Mouse (Mus musculus) heart, adult 18-20 months (tissue): ENCODE data around the gene Rab2b. TPM values are rescaled to one million over a fixed set of nuclear protein-coding genes. Genes with fewer than 3 reads are reported as not detected.

Experiments
- DNase-seq, 2 experiments: peaks; one replicate each; pipeline ENCODE4 v3.0.0; 2021 to 2022; ENCODE audit warnings: mixed read lengths in 1 of 2
- total RNA-seq, 2 experiments: library from RNA; stranded (reverse); gene quantifications; 2 replicates each; pipeline ENCODE4 v1.2.3; 2021

Gene Rab2b
- total RNA-seq, 2 experiments from 2014 or later: 3.8 to 5.5 TPM

GRCm38 (mm10) chr14:52279747-52280120, 389 bp upstream of the Rab2b start:
- DNase-seq: no peak

- DNase-seq: no peak
Measured at GRCm38 (mm10) chr14:52277210-52277609, 2.1 kb downstream of the Rab2b start.

- no peak for DNase-seq
Measured at GRCm38 (mm10) chr14:52272781-52273180, 6.6 kb downstream of the Rab2b start.

- DNase-seq: peak; percentile 98 to 99
Measured at GRCm38 (mm10) chr14:52257484-52258213, 21.7 kb downstream of the Rab2b start, which contains the start of gene Chd8. Gene Chd8, minus strand, starts transcription at chr14:52257780.

- DNase-seq: peak in 1 of 2 experiments; percentile 12
Measured at GRCm38 (mm10) chr14:52256311-52257175, 22.8 kb downstream of the Rab2b start.

GRCm38 (mm10) chr14:52246129-52246528, 33.2 kb downstream of the Rab2b start:
- DNase-seq: no peak

- no peak for DNase-seq
Measured at GRCm38 (mm10) chr14:52244690-52245042, 34.7 kb downstream of the Rab2b start.

- peak; percentile 99 to 100 for DNase-seq
Measured at GRCm38 (mm10) chr14:52244041-52244689, 35.2 kb downstream of the Rab2b start.

GRCm38 (mm10) chr14:52236216-52236615, 43.1 kb downstream of the Rab2b start:
- no peak for DNase-seq

GRCm38 (mm10) chr14:52235165-52235564, 44.2 kb downstream of the Rab2b start:
- peak; percentile 47 to 50 for DNase-seq

- no peak for DNase-seq
Measured at GRCm38 (mm10) chr14:52232249-52232648, 47.1 kb downstream of the Rab2b start.

- no peak for DNase-seq
Measured at GRCm38 (mm10) chr14:52225972-52226371, 53.4 kb downstream of the Rab2b start.

- no peak for DNase-seq
Measured at GRCm38 (mm10) chr14:52217261-52217660, 62.1 kb downstream of the Rab2b start.

Other genes with a start within 250 kb of the Rab2b start
- not detected for gene Olfr221, start 237.1 kb downstream of the Rab2b start, total RNA-seq
- gene Hnrnpc, start 175.5 kb downstream of the Rab2b start, total RNA-seq: 100 to 1,000 TPM; 139 to 142 TPM
- gene Rpgrip1, start 168.8 kb downstream of the Rab2b start, total RNA-seq: 1 to 10 TPM in 1 of 2 experiments, under 1 TPM in 1; 0.30 to 1.0 TPM
- 10 to 100 TPM; 22.3 to 23.7 TPM for gene Supt16, start 82.1 kb downstream of the Rab2b start, total RNA-seq
- 10 to 100 TPM; 34.2 to 37.7 TPM for gene Chd8, start 21.8 kb downstream of the Rab2b start, total RNA-seq
- 10 to 100 TPM; 30.3 to 35.8 TPM for gene Tox4, start 399 bp downstream of the Rab2b start, total RNA-seq
- 10 to 100 TPM; 16.2 to 18.1 TPM for gene Mettl3, start 25.6 kb upstream of the Rab2b start, total RNA-seq
- gene Sall2, start 49.2 kb upstream of the Rab2b start, total RNA-seq: 1 to 10 TPM in 1 of 2 experiments, under 1 TPM in 1; 0.97 to 1.0 TPM
- not detected for gene Olfr1513, start 76.9 kb upstream of the Rab2b start, total RNA-seq
- gene Olfr1512, start 99.6 kb upstream of the Rab2b start, total RNA-seq: not detected
- not detected for gene Olfr1511, start 117.8 kb upstream of the Rab2b start, total RNA-seq
- not detected for gene Olfr1510, start 134.8 kb upstream of the Rab2b start, total RNA-seq
- not detected for gene Olfr1509, start 163.4 kb upstream of the Rab2b start, total RNA-seq
- gene Olfr1508, start 187.9 kb upstream of the Rab2b start, total RNA-seq: not detected
- gene Olfr1507, start 216.2 kb upstream of the Rab2b start, total RNA-seq: not detected